Mouse (Mus musculus) myocyte (in vitro differentiated cells): Measurements from ENCODE around the gene Nps. TPM values are rescaled to one million over a fixed set of nuclear protein-coding genes. Genes with fewer than 3 reads are reported as not detected.
"Not testable (repeated sequence)": the region's sequence is repeated elsewhere in the genome, so short reads cannot be mapped to it uniquely, and the experiment has no call there.

Experiments used
- H3K27me3 ChIP-seq: one replicate; pipeline ENCODE4 v1.6.1; 2011; ENCODE audit not compliant: control insufficient read depth, insufficient read depth, insufficient read length
- H3K36me3 ChIP-seq: one replicate; pipeline ENCODE4 v1.6.1; 2011; ENCODE audit not compliant: control insufficient read depth, insufficient read depth
- H3K4me2 ChIP-seq: one replicate; pipeline ENCODE4 v1.6.1; 2011; ENCODE audit warnings: low read depth, control low read depth
- H3K4me3 ChIP-seq: one replicate; pipeline ENCODE4 v1.5.1; 2011; ENCODE audit warnings: mild to moderate bottlenecking, control low read depth, moderate library complexity
- H3K79me2 ChIP-seq: one replicate; pipeline ENCODE4 v1.6.1; 2011; ENCODE audit not compliant: control insufficient read depth, insufficient read depth
- H3ac ChIP-seq: one replicate; pipeline ENCODE4 v1.6.1; 2011; ENCODE audit not compliant: control insufficient read depth, insufficient read length
- CEBPB ChIP-seq: IDR thresholded peaks from 2 replicates; pipeline ENCODE4 v1.6.1; 2011; ENCODE audit warnings: mild to moderate bottlenecking, moderate library complexity; ENCODE audit not compliant: poor library complexity, insufficient read depth, severe bottlenecking
- E2F4 ChIP-seq: IDR thresholded peaks from one replicate; pipeline ENCODE4 v1.6.1; 2011; ENCODE audit warnings: mild to moderate bottlenecking, control low read depth, moderate library complexity; ENCODE audit not compliant: insufficient read depth
- MAX ChIP-seq: IDR thresholded peaks from one replicate; pipeline ENCODE4 v1.6.1; 2011; ENCODE audit warnings: low read depth, mild to moderate bottlenecking, control low read depth
- MYOD1 ChIP-seq, 3 experiments: IDR thresholded peaks; one replicate each; pipeline ENCODE4 v1.6.1; 2011; ENCODE audit warnings: control low read depth in 2 of 3, low read depth in 2 of 3, mild to moderate bottlenecking in 2 of 3, moderate library complexity in 1 of 3; ENCODE audit not compliant: insufficient read length in 2 of 3, control insufficient read depth in 1 of 3
- MYOG ChIP-seq, 3 experiments: IDR thresholded peaks; one replicate each; pipeline ENCODE4 v1.6.1; 2011; ENCODE audit warnings: control low read depth in 2 of 3, low read depth in 2 of 3, mild to moderate bottlenecking in 2 of 3; ENCODE audit not compliant: insufficient read length in 2 of 3, control insufficient read depth in 1 of 3, insufficient read depth in 1 of 3
- POLR2A ChIP-seq: IDR thresholded peaks from one replicate; pipeline ENCODE4 v1.6.1; 2011; ENCODE audit warnings: low read depth, mild to moderate bottlenecking, control low read depth, moderate library complexity; ENCODE audit not compliant: insufficient read length
- POLR2AphosphoS2 ChIP-seq: IDR thresholded peaks from one replicate; pipeline ENCODE4 v1.6.1; 2011; ENCODE audit warnings: low read depth, control low read depth; ENCODE audit not compliant: insufficient read length
- REST ChIP-seq: IDR thresholded peaks from one replicate; pipeline ENCODE4 v1.6.1; 2011; ENCODE audit warnings: mild to moderate bottlenecking, control low read depth, moderate library complexity; ENCODE audit not compliant: insufficient read depth, insufficient read length
- SRF ChIP-seq: IDR thresholded peaks from one replicate; pipeline ENCODE4 v1.6.1; 2011; ENCODE audit warnings: low read depth; ENCODE audit not compliant: control insufficient read depth, insufficient read length
- TCF12 ChIP-seq: IDR thresholded peaks from one replicate; pipeline ENCODE4 v1.6.1; 2011; ENCODE audit warnings: mild to moderate bottlenecking, control low read depth; ENCODE audit not compliant: poor library complexity, insufficient read depth, severe bottlenecking
- TCF3 ChIP-seq: IDR thresholded peaks from one replicate; pipeline ENCODE4 v1.6.1; 2011; ENCODE audit warnings: low read depth, control low read depth; ENCODE audit not compliant: insufficient read length
- USF1 ChIP-seq: IDR thresholded peaks from one replicate; pipeline ENCODE4 v1.6.1; 2011; ENCODE audit warnings: low read depth, mild to moderate bottlenecking, control low read depth, moderate library complexity
- polyA plus RNA-seq: library from polyadenylated mRNA; unstranded; fragments of >200 nt; fragmentation: generic; extraction: Trizol; gene quantifications from one replicate; pipeline ENCODE4 v1.2.1, GENCODE M21; 2012; ENCODE audit warnings: missing spikeins

Gene Nps
- polyA plus RNA-seq, result 0.05 TPM

DNA sequence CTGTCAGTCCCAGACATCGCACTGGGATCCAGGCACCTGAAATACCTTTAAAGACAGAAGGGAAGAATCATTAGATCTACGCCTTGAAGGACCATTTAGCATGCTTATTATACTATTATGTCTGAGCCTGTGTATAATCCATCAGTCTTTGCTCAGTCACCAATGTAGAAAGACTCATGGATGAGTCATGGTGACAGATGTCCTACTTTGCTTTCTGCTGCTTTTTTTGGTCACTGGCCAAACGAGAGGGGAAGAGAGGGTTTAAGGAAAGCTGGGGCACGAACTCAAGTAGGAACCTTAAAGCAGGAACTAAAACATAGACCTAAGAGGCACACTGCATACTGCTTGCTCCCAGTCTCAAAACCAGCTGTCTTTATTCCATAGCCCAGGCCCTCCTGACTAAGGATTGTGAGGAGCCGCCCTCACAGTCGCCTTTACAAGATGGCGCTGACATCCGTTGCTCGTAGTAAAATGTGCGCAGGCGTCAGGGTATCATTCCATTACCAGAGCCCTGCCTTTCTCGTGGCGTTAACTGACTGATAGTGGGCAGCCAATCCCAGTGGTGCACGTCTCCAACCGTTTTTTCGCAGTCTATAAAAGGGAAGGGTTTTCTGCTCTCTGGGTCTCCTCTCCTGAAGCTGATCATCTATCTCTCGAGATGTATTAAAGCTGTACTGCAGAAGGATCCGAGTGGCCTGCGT lies at the start of gene Nps:
Gene Nps, plus strand, starts transcription at position 651 of the 701 bp plus-strand sequence.
- H3K79me2 ChIP-seq, H3ac ChIP-seq, H3K36me3 ChIP-seq, H3K4me3 ChIP-seq, H3K4me2 ChIP-seq, H3K27me3 ChIP-seq: not testable (repeated sequence)

DNA sequence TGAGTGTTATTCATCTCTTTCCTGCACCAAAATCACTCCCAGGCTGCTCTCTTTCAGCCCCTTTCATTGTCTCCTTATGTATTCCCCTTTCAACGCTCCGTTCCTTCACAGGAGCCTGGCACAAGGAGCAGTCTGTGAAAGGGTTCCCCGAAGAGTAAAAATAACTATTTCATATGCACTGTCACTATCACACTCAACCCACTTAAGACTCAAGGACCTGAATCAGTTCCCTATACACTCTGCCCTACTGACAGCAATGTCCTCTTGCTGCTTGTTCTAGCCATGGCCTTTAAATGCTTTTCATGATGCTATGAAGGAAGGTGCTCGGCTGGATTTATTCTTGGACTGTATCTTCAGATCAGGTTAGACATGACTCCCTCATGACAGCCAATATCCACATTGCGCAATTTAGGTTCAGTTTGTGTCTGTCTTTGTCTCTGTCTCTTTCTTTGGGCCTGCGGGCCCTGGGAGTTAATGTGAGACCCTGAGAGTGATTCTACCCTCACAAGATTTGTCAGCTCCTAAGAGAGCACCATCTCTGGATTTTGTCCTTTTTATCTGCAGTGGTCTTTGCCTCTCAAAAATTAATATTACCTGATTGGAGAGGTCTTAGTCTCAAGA lies 49.4 kb upstream of the Nps start:
- Histone ChIP-seq H3K27me3 (no peaks in the 10 kb centered on the region), H3ac (no peak overlapping the region), H3K4me3 (no peak overlapping the region), H3K4me2 (no peak overlapping the region), H3K36me3 (no peaks in the 10 kb centered on the region), H3K79me2 (no peaks in the 10 kb centered on the region)
- TF ChIP-seq TCF3 (no peak), REST (no peak), CEBPB (peak; percentile 63; the same call in 1 of the 2 replicates)

DNA sequence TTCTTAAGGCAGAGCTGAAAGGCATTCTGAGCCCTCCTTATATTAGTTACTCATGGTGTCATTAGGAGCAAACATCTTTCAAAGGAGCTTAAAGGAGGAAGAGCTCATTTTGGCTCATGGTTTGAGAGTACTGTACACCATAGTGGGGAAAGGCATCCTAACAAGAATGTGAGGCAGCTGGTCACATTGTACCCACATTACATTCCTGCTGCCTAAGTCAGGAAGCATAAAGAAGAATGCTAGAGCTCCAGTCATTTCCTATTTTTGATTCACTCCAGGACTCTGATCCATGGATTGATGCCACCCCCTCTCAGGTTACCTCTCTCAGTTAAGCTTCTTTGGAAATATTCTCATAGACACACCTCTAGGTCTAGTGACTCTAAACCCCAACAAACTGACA lies 48.2 kb upstream of the Nps start:
- H3K27me3 ChIP-seq, result no peaks in the 10 kb centered on the region
- no peaks in the 10 kb centered on the region for H3K36me3 ChIP-seq
- H3K4me3 ChIP-seq, result no peak overlapping the region
- TF ChIP-seq MYOD1 (IDR thresholded peaks at IDR 0.05; ENCODE audit: control insufficient read depth in 1 of 3, insufficient read length in 2 of 3, low read depth in 2 of 3), result peak in 2 of 3 experiments; percentile 42 to 54
- no peak for TF ChIP-seq MAX
- no peak for TF ChIP-seq TCF12
- TF ChIP-seq USF1, result peak; percentile 16
- no peak for TF ChIP-seq CEBPB
- H3ac ChIP-seq, result no peak overlapping the region
- peak overlapping the region; percentile 8 for H3K4me2 ChIP-seq
- H3K79me2 ChIP-seq, result no peaks in the 10 kb centered on the region

DNA sequence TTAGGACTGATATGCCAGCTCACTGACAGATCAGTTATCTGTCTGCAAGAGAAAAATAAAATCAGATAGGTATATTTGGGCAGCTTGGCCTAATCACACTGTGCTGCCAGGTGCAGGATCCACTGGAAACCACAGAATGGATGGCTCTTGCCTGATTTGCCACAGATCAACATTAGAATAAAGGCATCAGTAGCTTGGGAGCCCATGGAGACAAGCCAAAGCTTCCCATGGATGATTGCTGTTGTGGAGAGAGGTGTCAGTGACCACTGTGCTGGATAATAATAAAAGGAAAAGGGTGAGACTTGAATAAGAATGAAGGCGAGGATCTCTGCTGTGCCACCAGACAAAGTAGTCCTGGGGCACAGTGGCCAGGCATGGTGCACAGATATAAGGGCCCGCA lies 47.7 kb upstream of the Nps start:
- no peak for TF ChIP-seq POLR2A
- no peak for TF ChIP-seq POLR2AphosphoS2
- TF ChIP-seq TCF12, result no peak
- TF ChIP-seq CEBPB, result no peak
- no peak for TF ChIP-seq MYOD1 (IDR thresholded peaks at IDR 0.05; ENCODE audit: control insufficient read depth in 1 of 3, insufficient read length in 2 of 3, low read depth in 2 of 3)
- no peak for TF ChIP-seq USF1
- Histone ChIP-seq H3K4me2 (peak overlapping the region; percentile 8), H3K4me3 (no peak overlapping the region), H3K36me3 (no peaks in the 10 kb centered on the region), H3K27me3 (no peaks in the 10 kb centered on the region), H3K79me2 (no peaks in the 10 kb centered on the region), H3ac (no peak overlapping the region)

DNA sequence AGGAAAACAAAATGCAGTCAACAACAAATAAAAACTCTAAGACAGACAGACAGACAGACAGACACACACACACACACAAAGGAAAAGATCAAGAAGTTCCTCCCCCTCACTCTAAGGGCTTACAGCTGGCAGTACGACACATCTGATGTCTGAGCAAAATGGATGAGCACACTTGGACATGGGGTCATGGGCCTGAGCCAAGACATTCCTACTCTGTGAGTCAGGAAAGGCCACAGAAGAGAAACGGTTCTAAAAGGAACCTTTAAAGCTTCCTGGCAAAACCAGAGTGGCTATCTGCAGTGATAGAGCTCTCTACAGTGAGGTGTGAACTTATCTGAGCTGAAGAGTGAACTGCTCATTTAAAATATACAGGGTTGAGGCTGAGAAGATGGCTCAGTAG lies 46.0 kb upstream of the Nps start:
- no peak overlapping the region for H3K4me3 ChIP-seq
- no peaks in the 10 kb centered on the region for H3K79me2 ChIP-seq
- no peaks in the 10 kb centered on the region for H3K36me3 ChIP-seq
- TF ChIP-seq REST, result no peak
- TF ChIP-seq MYOG (IDR thresholded peaks at IDR 0.05; ENCODE audit: control insufficient read depth in 1 of 3, insufficient read depth in 1 of 3, insufficient read length in 2 of 3, low read depth in 2 of 3), result peak in 1 of 3 experiments; percentile 55
- no peak for TF ChIP-seq POLR2AphosphoS2
- no peak for TF ChIP-seq TCF3
- no peak for TF ChIP-seq E2F4
- TF ChIP-seq TCF12, result peak; percentile 12
- no peak for TF ChIP-seq CEBPB
- TF ChIP-seq MYOD1 (IDR thresholded peaks at IDR 0.05; ENCODE audit: control insufficient read depth in 1 of 3, insufficient read length in 2 of 3, low read depth in 2 of 3), result peak in 2 of 3 experiments; percentile 42 to 76
- TF ChIP-seq SRF, result no peak
- no peak for TF ChIP-seq MAX
- TF ChIP-seq USF1, result no peak
- no peak for TF ChIP-seq POLR2A
- H3ac ChIP-seq, result no peak overlapping the region
- peak overlapping the region; percentile 21 for H3K4me2 ChIP-seq
- H3K27me3 ChIP-seq, result no peaks in the 10 kb centered on the region
